Comparison of ENCODE assay signal across 23 mouse cellular contexts in the genomic region with DNA sequence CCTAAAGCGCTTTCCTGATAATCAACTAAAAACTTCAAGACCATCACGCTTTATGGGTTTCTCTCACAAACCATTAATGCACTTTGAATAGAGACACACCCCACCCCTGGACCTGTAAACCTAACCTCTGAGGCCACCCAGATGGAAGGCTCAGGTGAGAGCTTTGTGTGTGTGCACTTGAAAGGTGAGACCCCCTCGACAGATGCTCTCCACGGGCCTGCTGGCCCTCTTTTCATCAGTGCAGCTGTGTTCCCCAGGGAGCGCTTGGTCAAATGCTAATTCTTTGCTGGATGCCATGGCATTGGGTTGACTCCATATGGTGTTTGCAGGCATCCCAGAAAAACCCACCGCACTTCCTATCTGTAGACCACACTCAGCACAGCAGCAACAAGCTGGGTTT.
A peak's percentile ranks its signal among the peaks of the same experiment; 100 is the strongest.
DNase-seq lines count a peak whose midpoint lies in the region.
"Had no signal": no experiment of that assay in that cellular context is flagged by ENCODE, and none has a peak within 500 bp of the region (broad histone marks: within the 10 kb centered on the region; RNA-seq: fewer than 3 reads in every experiment).

No protein-coding gene starts in this region.

- no peaks in the 10 kb centered on the region for H3K27me3 ChIP-seq in midbrain, embryonic 10.5 days (ENCODE audit: low read depth, poor library complexity, severe bottlenecking)
- H3K27me3 ChIP-seq: embryonic facial prominence, embryonic 12.5 days; forebrain, embryonic 12.5 days; forebrain, embryonic 15.5 days; hindbrain, embryonic 13.5 days; Patski had no signal

- no peaks in the 10 kb centered on the region for H3K36me3 ChIP-seq in midbrain, embryonic 10.5 days
- H3K36me3 ChIP-seq: embryonic facial prominence, embryonic 12.5 days; forebrain, embryonic 12.5 days; forebrain, embryonic 15.5 days; G1E; hindbrain, embryonic 10.5 days; hindbrain, embryonic 13.5 days had no signal

- H3K27ac ChIP-seq in midbrain, embryonic 10.5 days (replicated peaks) = no peak overlapping the region
- H3K27ac ChIP-seq: embryonic facial prominence, embryonic 12.5 days; forebrain, embryonic 12.5 days; forebrain, embryonic 15.5 days; hindbrain, embryonic 10.5 days; hindbrain, embryonic 13.5 days had no signal

- no peak overlapping the region for H3K4me3 ChIP-seq in midbrain, embryonic 10.5 days
- H3K4me3 ChIP-seq: embryonic facial prominence, embryonic 12.5 days; erythroblast, embryonic 14.5 days; forebrain, embryonic 12.5 days; forebrain, embryonic 15.5 days; hindbrain, embryonic 10.5 days; hindbrain, embryonic 13.5 days had no signal

- WGBS in midbrain, embryonic 10.5 days = 43% methylated on average over 6 of the region's 6 CpGs

- H3K9me3 ChIP-seq in midbrain, embryonic 10.5 days (replicated peaks) = no peaks in the 10 kb centered on the region
- H3K9me3 ChIP-seq: embryonic facial prominence, embryonic 12.5 days; forebrain, embryonic 12.5 days; forebrain, embryonic 15.5 days; G1E; hindbrain, embryonic 10.5 days; hindbrain, embryonic 13.5 days had no signal

- intact Hi-C loops in left cerebral cortex, postnatal 4 days (cut with DNase I) = no loop called here

- peaks cover 25% of the 10 kb centered on the region for H3K4me1 ChIP-seq in midbrain, embryonic 10.5 days

- peak; percentile 9 for DNase-seq in cerebellum, adult 9-11 months
- no peak for DNase-seq in cerebellum, adult 9-10 months
- DNase-seq in left cerebral cortex, postnatal 4 days = peak; percentile 43
- no peak for DNase-seq in left cerebral cortex, adult 9 months (ENCODE audit: low spot score in 2 of 2)
- DNase-seq in forelimb bud, embryonic 11.5 days (ENCODE audit: low read depth, low spot score) = peak; percentile 60
- DNase-seq in ovary, postnatal 36 days (ENCODE audit: low spot score) = no peak
- no peak for DNase-seq in midbrain, embryonic 10.5 days (ENCODE audit: low spot score)
- DNase-seq: adrenal gland, postnatal 10 days; adrenal gland, postnatal 36 days; cerebellum, adult 18-20 months; cerebellum, postnatal 36 days; embryo, embryonic 11 days; gastrocnemius, postnatal 10 days; gastrocnemius, postnatal 36 days; heart, postnatal 36 days had no signal

Comparison
In these comparisons a context has a peak if more than half of its experiments do, and no peak if none do; other contexts are left out.
1. DNase-seq: peak in cerebellum, adult 9-11 months (single experiment), left cerebral cortex, postnatal 4 days (single experiment) and forelimb bud, embryonic 11.5 days (single experiment); none in cerebellum, adult 9-10 months (single experiment), left cerebral cortex, adult 9 months (0 of 2), ovary, postnatal 36 days (single experiment) and midbrain, embryonic 10.5 days (single experiment).